Mouse (Mus musculus) thymus, postnatal 4 days (tissue): ENCODE measurements around the gene Pkd1l1.

ENCODE experiments used
- DNase-seq: peaks from one replicate; pipeline ENCODE4 v3.0.0; 2021

The Pkd1l1 gene

DNA sequence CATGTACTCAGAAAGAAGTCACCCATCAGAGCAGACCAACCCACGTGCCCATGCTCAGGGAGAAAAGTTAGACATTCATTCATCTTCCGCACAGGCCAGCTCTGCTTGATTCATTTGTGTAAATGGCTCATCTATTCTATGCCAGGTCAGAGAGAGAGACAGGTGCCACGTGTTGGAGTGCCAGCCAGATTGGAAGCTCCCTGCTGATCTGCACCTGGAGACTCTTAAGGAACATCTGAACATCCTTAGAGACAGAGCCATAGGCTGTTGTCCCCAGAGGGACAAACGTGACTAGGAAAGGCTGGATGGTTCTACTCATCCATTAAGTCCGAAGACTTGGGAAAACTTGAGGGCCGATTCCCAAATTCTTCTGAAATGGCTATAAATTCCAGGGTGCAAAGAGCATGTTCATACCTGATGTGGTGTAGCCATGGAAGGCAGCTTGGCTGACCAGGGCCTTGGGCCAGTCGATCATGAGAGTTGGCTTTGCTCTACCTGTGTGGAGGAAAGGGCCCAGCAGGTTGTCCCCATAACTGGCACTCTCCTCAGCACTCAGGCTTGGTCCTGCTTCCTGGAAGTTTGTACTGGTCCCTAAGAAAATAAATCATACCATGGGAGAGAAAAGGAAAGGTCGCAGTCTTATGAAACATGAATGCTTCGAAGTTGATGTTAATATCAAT is 36.5 kb downstream of the Pkd1l1 start:
- DNase-seq: no peak

DNA sequence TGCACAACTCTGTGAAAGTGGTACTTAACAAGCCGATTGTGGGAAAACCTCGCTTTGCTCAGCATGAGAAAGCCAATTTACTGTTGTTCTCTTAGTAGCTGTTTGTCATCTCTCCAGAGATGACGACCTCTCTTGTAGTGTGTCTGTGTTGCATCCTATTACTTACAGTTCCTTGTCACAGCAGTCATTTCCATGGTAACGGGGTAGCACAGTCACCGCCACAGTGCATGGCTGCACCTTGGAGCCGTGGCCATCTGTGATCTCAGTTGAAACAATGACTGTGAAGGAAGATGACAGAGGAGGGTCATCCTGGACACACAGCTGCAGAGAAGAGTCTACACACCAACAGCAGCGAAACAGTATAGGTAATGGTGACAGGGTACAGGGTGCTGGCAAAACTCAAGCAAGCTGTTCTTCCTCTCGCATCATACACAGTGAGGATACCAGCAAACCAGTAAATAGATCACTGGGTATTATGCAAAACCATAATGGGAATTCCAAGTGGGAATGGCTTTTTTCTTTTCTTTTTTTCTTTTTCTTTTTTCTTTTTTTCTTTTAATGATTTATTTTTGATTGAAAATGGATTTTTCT is 56.9 kb downstream of the Pkd1l1 start:
- no peak for DNase-seq

DNA sequence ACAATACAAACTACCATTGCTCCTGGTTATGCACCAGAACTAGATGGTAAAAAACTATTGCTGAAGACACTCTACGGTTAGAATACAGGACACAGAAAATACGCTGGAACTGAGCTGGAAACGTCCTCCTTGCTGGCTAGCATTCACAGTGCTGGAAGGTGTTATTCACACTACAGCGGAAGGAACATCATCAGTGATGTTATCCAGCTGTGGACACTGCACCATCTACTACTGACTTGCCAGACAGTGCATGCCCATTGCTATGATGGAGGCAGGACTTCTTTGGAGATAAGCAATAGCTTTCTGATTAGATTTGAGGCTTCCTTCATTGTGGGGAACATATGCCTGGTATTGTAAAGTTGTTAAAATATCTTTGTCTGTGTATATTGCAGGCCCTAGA is 90.3 kb downstream of the Pkd1l1 start:
- DNase-seq: no peak

DNA sequence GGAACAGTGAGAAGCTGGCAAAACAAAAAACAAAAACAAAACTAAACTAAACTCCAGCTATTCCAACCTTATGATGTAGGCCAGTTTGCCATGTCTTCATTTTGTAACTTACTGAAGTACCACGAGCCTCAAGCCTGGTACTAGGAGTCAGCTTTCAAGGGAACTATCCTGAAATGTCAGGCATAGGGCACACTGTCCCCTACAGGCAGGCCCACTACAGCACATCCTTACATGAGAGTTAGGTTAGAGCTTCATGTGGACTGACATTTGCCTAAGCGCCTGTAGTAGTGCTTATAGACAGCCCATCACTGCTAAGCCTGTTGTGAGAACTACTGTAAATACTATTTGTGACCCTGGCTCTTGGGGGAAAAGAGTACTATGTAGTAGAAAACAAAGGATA is 91.5 kb downstream of the Pkd1l1 start:
- no peak for DNase-seq

DNA sequence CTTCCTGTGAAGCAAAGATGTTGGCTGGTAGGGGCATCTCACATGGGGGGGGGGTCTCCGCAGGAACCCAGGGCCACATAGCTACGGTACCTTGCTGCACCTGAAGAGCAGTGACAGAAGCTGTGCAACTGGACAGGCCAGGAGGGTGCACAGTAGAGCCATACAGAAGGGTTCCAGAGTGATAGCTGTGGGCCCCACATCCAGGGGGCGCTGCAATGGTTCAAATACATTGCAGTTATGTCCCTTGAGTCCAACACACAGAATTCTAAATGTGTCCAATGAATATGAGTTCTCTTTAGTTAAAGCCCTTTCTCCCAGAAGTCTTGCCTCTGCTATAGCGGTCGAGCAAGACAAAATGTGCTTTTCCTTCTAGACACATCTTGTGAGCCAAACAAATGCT is 103.0 kb downstream of the Pkd1l1 start:
- peak; percentile 16 for DNase-seq

DNA sequence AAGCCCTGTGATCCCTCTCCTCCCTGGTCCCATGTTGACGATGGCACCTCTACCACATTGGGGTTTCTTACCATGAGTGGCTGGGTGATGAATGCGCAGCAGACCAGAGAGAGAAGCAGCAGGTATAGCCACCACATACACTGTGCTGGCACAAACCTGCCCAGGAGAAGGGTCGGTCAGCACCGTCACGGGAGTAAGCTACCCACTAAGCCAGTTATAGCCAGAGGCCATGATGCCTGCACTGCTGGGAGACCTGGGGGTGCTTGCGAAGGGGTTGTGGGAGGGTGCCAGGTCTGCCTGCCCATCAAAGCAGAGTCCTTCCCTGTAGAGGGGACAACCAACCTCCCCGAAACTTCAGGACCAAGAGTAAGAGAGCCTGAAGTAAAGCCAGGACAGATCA is 107.0 kb downstream of the Pkd1l1 start:
- DNase-seq: no peak

DNA sequence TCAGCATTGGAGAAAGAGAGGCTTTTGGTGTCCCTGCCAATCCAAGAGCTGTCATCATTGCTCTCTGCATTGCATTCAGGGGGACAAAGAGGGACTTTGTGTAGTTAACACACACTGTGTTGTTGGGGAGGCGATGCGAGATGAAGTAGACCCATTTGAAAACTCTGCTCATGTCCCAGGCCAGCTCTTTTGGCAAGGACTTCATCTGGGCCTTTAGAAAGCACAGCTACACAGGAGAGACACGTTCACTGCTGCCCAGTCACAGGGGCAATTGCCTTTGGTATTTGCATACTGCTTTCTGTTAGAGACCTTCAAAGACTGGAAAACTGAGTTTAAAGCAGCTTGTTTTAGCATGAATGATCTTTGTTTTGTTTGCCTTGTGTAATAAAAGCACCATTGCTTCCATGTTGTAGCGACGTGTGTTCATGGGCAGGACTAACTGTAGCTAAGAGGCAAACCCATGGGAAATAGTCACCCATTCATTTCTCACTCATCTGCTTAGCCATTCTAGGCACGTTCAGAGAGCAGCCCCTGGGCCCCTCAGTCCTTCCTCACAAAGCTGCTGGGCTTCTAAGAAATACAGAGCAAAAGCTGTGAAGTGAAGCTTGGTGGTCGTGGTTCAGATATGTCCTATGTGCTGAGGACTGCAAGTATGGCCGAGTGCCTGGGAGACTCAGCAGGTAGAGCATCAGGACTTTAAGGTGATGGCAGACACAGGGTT is 109.0 kb downstream of the Pkd1l1 start:
- DNase-seq: no peak

DNA sequence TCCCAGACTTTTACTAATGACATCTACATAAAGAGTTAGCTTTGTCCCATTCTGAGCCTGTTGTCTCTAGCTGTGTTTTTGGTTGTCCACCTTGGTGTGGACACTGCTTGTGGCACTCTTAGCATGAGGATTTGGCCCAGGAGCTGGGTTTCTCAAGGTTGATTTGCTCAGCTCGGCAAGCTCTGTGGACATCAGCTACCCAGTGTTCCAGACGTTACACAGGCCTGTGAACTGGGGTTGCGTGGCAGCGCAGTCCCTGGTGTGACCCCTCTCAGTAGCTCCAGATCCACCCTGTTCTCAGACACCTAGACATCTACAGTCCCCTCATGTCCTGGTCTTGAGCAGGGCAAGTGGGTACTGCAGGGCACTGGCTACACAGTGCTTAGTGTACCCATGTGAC is 110.6 kb downstream of the Pkd1l1 start:
- DNase-seq: no peak

DNA sequence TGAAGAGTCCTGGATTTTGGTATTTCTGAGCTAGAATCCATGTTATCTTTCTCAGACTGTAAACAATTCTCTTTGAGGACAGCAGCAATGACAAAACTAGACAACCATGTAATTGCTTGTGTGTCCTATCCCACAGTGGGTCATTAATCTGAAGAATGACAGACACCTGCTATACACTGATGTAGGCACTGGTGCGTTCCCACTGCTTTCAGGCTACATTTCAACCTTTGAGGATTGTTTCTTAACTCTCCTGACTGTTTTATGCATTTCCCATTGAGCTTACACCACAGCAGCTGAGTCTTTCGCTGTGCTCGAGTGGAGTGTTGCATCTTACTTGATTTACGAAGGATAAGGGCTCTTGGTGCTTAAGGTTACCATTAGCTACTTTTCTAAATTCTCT is 111.1 kb downstream of the Pkd1l1 start:
- no peak for DNase-seq

DNA sequence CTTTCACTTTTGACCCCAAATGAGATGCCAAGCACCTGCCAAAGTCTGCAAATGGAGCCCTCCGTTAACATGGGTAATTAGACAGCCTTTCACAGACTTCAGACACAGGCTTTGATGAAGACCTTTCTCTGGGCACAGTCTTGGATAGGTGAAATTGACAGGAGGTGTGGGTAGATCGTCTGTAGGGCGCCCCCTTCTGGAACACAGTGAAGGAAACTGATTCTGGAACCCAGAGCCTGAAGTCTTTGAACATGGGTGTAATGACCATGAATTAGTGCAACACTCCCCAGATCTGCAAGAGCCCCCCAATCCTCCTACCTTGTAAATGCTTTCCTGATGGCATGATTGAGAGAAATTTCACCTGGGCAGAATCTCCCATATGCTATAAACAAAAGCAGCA is 112.2 kb downstream of the Pkd1l1 start:
- peak; percentile 73 for DNase-seq

DNA sequence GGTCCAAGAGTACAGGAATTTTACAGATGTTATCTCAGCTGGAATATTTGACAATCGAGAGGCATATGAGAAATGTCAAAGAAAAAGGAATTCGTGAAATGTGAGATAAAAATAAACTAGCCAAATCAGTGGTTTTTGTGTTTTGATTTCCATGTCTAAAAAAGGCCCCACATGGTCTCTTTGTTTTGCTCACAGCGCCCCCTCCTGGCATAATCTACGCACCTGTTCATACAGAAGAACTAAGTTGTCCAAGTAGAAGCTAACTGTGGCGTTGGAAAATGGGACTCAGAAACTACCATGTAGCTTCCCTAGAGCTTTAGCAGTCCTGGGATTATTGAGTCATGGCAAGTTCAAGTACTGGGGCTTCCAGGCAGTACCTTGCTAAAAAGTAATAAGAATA is 113.2 kb downstream of the Pkd1l1 start:
- peak; percentile 90 for DNase-seq

DNA sequence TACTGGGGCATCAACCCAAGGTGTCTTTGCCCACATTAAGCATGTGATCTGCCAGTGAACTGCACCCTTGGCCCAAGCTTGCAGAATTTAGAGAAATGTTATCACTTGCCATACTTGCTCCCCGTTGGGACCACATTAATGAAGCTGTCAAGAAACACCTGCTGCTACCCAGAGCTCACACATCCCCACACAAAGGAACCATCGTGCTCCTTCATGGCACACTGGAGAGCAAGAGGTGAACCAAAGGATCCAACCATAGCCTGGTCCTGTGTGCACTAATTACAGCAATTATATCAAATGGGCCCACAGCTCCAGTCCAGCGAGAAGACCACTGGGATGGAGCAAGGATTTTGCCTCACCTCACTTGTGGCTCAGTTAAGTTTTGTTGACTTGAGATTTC is 114.0 kb downstream of the Pkd1l1 start:
- no peak for DNase-seq

DNA sequence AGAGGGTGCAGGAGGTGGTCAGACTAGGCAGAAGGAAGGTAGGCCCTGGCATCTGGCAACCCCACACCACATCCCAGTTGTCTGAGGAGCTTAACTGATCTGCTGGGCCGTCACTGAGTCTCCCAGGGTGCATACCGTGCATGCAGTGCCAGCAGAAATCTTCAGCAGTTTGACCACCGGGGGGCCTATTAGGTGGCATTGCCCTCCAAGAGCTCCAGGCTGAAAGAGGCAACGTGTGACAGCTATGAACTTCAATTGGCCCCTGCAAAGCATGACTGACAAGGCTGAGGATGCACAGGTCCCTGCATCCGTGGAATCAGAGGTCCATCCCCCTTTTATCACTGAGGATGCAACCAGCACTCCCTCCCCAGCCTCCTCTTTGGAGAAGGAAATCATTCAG is 116.9 kb downstream of the Pkd1l1 start:
- DNase-seq: peak; percentile 57

DNA sequence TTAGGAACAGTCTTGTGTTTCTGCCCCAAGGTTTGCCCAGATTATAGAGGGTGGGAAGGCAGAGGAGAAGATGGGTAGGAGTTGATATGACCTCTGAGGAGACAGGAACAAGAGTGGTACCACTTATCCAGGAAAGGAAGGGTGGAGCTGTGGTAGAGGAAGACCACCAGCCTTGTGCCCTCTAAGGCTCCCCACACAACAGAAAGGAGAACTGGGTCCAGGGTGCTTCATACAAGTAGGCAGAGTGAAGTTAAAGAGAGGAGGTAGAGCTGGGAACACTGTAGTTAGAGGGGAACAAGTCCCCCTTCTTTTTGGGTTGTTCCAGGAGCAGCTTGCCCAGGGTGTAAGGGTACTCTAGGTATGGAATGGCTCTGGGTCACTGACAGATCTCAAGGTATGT is 125.0 kb downstream of the Pkd1l1 start:
- DNase-seq: no peak

DNA sequence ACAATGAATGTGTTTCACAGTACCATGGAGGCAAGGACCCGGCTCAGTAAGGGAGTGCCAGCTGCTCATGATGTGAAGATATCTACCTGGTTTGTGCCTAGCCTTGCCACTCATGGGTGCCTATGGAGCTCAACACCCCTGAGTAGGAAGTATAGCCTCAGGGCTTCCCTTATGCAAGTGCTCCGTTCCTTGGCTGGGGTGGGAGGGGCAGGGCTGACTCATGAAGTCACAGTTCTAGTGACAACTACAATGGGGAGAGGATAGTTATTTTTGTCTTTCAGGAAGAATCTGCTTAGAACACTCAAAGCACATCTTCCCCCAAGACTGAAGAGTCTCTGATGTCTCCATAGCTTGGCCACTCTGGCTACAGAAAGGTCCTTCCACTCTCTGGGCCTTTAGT is 125.4 kb downstream of the Pkd1l1 start:
- DNase-seq: no peak

DNA sequence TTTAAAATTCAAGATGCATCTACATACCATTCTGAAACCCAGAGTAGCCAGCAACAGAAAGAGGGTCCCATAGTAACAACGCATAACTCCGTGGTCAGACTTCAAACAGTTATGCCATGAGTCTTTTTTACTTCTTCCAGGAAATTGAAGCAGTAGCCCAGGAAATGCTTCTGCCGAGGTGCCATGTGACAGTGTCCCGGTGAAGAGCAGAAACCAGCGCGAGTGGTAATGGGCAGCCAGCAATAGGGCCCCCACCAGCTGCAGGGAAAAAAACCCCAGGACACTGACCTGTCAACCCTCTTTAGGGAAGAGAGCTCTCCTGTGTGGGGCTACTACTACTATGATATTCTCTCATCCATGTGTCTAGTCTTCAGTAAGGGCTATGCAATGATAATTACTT is 136.9 kb downstream of the Pkd1l1 start:
- no peak for DNase-seq

DNA sequence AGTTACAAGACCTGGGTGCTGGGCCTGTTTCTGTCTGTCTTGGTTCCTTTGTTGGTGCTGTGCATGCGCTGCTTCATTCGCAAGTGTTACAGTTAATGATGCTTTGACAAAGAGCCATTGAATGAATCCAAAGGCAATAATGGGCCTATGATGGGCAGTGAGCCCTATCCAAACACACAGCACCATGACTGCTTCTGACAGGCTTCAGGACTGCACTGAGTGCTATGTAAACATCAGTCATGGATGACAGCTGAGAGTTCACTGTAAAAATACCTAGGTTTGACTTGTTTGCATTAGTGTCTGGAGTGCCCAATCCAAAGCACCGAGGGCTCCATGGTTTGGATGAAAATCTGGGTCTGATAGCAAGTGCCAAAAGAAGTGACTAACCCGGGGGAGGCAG is 138.9 kb downstream of the Pkd1l1 start:
- no peak for DNase-seq

DNA sequence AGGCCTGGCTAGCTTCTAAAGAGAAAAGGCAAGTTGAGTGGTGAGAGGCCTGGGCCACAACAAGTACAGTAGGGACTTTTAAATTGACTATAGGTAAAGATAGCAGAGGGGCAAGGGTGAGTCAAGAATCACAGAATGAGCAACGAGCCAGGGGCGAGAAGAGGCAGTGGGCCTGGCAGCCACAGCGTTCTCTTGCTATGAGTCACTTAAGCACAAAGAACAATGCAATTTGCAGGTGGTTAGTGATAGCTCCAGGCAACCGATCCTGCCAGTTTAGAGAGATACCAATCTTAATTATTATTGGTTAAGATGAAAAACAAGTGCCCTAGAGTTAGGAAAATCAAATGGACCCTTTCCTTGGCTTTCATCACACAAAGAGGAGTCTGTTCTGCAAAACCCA is 142.5 kb downstream of the Pkd1l1 start:
- DNase-seq: no peak

DNA sequence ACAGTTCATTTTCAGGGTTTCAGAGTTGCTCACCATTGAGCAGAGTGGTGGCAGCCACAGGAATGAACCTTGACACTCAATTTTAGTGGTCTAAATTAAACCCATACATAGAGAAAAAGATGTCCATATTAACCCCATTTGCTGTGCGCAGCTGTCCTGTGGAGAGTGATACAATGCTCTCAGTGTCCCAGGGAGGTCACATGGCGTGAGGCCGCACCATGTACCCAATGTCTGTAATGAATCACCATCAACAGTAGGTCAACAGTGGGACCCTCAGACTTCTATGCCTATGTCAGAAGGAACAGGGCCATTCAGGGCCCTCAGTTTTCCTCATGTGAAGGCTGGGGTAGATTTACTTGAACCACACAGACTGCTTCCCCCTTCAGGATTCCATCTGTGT is 143.5 kb downstream of the Pkd1l1 start:
- DNase-seq: no peak

DNA sequence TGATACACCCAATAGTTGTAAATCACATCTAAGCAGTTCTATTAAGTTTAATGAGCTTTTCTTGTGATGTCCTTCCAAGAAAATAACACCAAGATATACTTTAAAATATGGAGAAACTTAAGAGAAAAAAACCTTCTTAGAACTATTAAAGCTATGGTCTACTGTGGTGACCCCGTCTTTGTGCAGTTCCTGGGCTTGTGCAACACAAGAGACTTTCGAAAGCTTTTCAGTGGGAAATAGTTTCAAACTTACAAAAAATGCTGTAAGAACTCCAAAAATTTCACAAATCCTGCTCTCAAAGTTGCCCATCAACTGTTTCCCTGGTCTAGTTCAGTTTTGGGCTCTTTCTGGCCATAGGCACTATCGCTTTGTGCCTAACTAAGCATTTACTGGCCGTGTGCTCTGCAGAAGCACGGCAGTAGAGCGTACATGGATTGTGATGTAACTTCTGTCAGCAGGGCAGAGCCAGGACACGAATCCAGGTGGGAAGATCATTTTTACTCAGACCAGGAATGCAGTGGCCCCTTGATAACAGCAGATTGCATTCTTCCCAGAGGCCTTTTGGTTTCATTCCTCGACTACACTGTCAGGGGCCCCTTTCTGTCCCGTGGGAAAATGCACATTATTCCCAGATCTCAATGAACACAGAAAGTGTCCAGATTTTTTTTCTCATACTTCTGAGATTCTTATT is 144.1 kb downstream of the Pkd1l1 start:
- no peak for DNase-seq

DNA sequence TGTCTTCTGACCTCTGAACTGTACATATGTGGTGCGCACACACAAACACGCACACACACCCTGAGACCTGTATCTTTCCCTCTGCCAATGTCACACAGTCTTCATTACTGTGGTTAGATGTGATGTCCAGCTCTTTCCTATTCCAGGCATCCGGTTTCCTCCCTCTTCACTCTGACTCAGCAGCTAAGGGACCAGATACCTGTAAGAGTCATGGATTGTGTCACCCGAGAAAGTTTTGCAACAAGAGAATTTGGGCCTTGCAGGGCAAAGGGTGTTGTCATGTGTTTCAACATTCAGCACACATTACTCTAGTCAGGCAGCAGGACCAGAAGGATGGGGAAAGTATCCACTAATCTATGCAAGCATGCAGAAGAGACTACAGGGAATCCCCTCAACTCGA is 146.5 kb downstream of the Pkd1l1 start:
- no peak for DNase-seq

DNA sequence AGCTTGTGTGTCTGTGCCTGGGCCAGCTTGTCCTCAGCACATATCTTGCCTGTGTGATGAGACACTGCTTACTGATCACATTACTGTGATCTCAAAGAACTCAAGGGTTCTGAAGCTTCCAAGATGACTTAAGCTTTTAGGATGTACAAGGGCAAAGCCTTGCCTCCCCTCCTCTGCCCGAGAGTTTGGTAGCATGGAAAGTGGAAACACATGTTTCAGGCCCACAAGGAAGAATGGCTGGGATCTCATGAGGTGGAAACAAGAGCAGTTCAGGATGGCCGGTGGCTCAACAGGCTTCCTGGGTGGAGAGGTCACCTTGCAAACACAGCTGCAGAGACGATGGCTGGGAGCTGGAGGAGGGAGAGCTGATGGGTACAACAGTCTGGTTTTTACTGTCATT is 147.0 kb downstream of the Pkd1l1 start:
- DNase-seq: no peak

DNA sequence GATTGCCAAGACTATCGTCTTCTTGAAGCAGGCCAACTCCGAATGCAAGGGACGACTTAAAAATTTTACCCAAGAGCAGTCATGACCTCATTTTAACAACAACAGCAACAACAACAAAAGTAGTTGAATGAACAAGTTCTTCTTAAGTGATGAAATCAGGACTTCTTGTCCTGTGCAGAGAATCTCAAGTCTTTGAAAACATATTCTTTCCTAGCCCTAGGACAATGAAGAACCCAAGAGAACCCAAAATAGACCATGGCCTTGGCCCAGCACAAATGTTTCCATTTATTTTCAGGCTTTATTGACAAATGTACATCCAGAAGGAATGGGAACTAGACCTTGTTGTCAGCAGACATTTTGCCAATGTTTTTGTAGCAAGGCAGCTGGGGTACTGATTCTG is 147.7 kb downstream of the Pkd1l1 start:
- DNase-seq: no peak

DNA sequence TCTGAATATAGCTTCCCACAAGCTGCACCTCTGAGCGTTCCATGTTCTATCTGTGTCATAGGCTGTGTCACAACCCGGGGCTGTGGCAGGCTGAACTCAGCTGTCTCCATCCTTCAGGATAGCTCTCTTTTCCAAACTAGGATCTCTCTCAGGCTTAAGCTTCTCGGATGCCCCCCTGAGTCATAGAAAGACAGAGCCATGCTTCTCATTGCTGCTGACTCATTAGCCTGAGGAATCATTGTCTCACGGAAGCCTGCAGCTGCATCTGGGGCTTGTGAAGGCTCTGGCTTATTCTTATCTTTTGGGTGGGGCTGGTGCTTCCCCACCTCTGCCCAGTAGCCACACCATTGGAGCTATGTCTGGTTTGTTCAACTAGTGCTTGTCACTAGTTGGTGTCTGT is 151.7 kb downstream of the Pkd1l1 start:
- DNase-seq: no peak
